Mouse (Mus musculus) adrenal gland, adult 18-20 months (tissue): ENCODE results near the gene Gpcpd1. TPM values are rescaled to one million over a fixed set of nuclear protein-coding genes. Genes with fewer than 3 reads are reported as not detected.
"Not testable (repeated sequence)": the region's sequence is repeated elsewhere in the genome, so short reads cannot be mapped to it uniquely, and the experiment has no call there.

Source experiments
- DNase-seq, 2 experiments: peaks; one replicate each; pipeline ENCODE4 v3.0.0; 2021 to 2022; ENCODE audit warnings: low spot score in 2 of 2
- long read RNA-seq, 2 experiments: library from polyadenylated mRNA; stranded (forward); transcript quantifications; one replicate each; pipeline ENCODE4 v2.0.0; 2021
- total RNA-seq, 2 experiments: library from RNA; stranded (reverse); gene quantifications; 1 replicate in 1 of 2; 2 replicates in 1 of 2; pipeline ENCODE4 v1.2.3; 2021

Gene Gpcpd1
- total RNA-seq, result 10 to 100 TPM; 17.1 to 37.9 TPM
- long read RNA-seq, experiment 1, transcript Gpcpd1-202 (20 exons, 3,686 nt), result major isoform, 9 of 19 reads
- long read RNA-seq, experiment 1, partial matches to known transcripts, result 5 of 19 reads
- long read RNA-seq, experiment 1, other reads (novel, unspliced or antisense), result 2 of 19 reads
- long read RNA-seq, experiment 2, transcript Gpcpd1-202 (20 exons, 3,686 nt), result major isoform, 10 of 31 reads
- long read RNA-seq, experiment 2, partial matches to known transcripts, result 14 of 31 reads
- long read RNA-seq, experiment 2, other reads (novel, unspliced or antisense), result 3 of 31 reads

- no peak for DNase-seq
Observed at GRCm38 (mm10) chr2:132587240-132587779, at the start of gene Gpcpd1. Gene Gpcpd1, minus strand, starts transcription at chr2:132587729.

- DNase-seq, result no peak
Observed at GRCm38 (mm10) chr2:132636534-132636933, 49.0 kb upstream of the Gpcpd1 start.

- no peak for DNase-seq
Observed at GRCm38 (mm10) chr2:132628626-132629025, 41.1 kb upstream of the Gpcpd1 start.

GRCm38 (mm10) chr2:132623092-132623491, 35.6 kb upstream of the Gpcpd1 start:
- no peak for DNase-seq

- DNase-seq, result no peak
Observed at GRCm38 (mm10) chr2:132617693-132618092, 30.2 kb upstream of the Gpcpd1 start.

- no peak for DNase-seq
Observed at GRCm38 (mm10) chr2:132613581-132614188, 26.2 kb upstream of the Gpcpd1 start.

GRCm38 (mm10) chr2:132611551-132612233, 24.2 kb upstream of the Gpcpd1 start:
- no peak for DNase-seq

GRCm38 (mm10) chr2:132607141-132608093, 19.9 kb upstream of the Gpcpd1 start:
- no peak for DNase-seq

- no peak for DNase-seq
Observed at GRCm38 (mm10) chr2:132605795-132606563, 18.4 kb upstream of the Gpcpd1 start.

- no peak for DNase-seq
Observed at GRCm38 (mm10) chr2:132604922-132605321, 17.4 kb upstream of the Gpcpd1 start.

- DNase-seq, result no peak
Observed at GRCm38 (mm10) chr2:132603706-132604105, 16.2 kb upstream of the Gpcpd1 start.

GRCm38 (mm10) chr2:132601777-132602176, 14.2 kb upstream of the Gpcpd1 start:
- no peak for DNase-seq

GRCm38 (mm10) chr2:132600081-132600480, 12.6 kb upstream of the Gpcpd1 start:
- no peak for DNase-seq

GRCm38 (mm10) chr2:132599127-132599526, 11.6 kb upstream of the Gpcpd1 start:
- peak; percentile 41 to 44 for DNase-seq

GRCm38 (mm10) chr2:132597866-132598480, 10.4 kb upstream of the Gpcpd1 start:
- DNase-seq, result no peak

- DNase-seq, result no peak
Observed at GRCm38 (mm10) chr2:132597226-132597625, 9.7 kb upstream of the Gpcpd1 start.

- no peak for DNase-seq
Observed at GRCm38 (mm10) chr2:132595601-132596235, 8.2 kb upstream of the Gpcpd1 start.

GRCm38 (mm10) chr2:132592126-132592525, 4.6 kb upstream of the Gpcpd1 start:
- DNase-seq, result no peak

GRCm38 (mm10) chr2:132591579-132591978, 4.0 kb upstream of the Gpcpd1 start:
- DNase-seq, result not testable (repeated sequence)
